Mouse (Mus musculus): ENCODE measurements at regions not wholly inside any gene's neighbourhood (a gene's known extent, or its start where the extent isn't known, plus 50 kb on each side); places are given as distances from the start of the nearest gene placed in this dataset.

DNA sequence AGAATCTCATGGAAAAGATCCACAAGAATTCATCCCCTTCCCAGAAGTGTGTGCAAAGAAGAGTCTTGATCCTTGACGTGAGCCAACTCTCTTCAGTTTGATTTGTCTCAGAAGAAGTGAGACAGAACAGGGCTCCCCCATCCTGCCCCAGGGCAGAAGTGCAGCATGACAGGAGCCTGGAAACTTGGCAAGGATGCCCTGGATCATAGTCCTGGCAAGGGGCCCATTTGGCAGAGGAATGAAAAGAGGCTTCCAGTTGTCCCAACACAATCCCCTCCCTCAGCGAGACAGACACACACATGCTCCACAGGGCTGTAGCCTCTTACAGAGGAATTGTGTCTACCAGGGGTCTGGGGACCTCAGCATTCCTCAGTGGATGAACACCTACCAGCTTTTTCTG is 102.7 kb downstream of the Ptpn20 start:
- TF ChIP-seq CTCF (IDR thresholded peaks at IDR 0.05; ENCODE audit: borderline replicate concordance, insufficient read depth, low read depth, low read length) (no peak), POLR2A (IDR thresholded peaks at IDR 0.05; ENCODE audit: borderline replicate concordance, insufficient read depth, low read length) (no peak)
